Mouse (Mus musculus): Measurements from ENCODE around the gene Tor4a.
A peak's percentile ranks its signal among the peaks of the same experiment; 100 is the strongest.

The Tor4a gene

DNA sequence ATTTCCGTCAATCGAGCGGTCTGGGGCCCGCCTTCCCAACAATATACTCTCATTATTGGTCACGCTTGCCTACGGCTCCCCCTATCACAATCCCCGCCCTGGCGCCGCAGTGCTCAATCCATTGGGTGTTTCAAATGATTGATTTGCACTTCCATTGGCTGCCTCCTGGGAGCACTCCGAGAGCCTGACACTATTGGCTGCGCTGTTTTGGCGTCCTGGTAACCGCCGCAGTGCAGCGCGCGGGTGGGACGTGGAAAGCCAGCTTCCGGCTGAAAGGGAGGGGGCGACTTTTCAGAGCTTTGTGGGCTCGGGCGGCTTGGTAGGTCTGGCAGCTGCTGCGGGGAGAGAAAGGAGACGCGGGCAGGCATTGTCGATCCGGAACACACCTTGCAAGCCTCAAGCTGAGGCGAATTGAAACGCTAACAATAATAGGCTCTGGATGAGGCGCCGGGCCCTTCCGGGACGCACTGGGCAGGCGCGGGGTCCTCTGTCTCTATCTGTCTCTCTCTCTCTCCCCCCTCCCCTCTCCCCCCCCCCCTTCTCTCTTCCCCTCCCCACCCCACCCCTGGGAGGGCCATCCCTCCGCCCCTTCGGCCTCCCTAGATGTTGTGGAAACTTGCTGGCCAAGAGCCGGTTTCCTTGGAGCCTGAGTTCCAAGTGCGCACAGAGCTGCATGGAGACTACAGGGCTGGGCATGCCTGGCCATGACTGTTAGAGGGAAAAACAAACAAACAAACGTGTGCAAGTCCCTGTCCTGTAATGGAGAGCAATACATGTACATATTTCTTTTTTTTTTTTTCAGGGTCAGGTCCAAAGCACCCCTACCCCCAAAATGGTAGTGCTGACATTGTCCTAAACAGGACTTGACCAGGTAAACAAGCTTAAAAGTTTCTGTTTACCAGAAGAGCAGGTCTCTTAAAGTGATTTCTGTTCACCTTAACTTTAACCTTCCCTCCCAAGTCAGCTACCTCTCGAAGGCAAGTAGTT, 28.4 kb upstream of the Tor4a start:
- peak; percentile 100 for DNase-seq (ENCODE audit: low spot score)

DNA sequence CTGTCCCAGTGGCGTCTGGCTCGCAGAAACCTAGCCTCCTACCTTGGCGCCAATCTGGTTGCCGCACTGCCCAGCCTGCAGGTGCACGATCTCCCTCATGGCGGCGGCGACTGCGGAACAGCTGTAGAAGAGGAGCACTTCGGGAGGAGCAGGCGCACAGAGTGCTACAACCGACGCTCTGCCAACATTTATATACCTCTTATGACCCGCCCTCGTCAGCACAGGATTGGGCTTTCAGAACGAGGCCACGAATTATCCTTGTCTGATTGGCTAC, 27.7 kb upstream of the Tor4a start, which contains the start of gene Tubb4b:
Gene Tubb4b (minus strand): TSS at position 211 of the 274 bp plus-strand sequence.
- DNase-seq (ENCODE audit: low spot score) = no peak

DNA sequence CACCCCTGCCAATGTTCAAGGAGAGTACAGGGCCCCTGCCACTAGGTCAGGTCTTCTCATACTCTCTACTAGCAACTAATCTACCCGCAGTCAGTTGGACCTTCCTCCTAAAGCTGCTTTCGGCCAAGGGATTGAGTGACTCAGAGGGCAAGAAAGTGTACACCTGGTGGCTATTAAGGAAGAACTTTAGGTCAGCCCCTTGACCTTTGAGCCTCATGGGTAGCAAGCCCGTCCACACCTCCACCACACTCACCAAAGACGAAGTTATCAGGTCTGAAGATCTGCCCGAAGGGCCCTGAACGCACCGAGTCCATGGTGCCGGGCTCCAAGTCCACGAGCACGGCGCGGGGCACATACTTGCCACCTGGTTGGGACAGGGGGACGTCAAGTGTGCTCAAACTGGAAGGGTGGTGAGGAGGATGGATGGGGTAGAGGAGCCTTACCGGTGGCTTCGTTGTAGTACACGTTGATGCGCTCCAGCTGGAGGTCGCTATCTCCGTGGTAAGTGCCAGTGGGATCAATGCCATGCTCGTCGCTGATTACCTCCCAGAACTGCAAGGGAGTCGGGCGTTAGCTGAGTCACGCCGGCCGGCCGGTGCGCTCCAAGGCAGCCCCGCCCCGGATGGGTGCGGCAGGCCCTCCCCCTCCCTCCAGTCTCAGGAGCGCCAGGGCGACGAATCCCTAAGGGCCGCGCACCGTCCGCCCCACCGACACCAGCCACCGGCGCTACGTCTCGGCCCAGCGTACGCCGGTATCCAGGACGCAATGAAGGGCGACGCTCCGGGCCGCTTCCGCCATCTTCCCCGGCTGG, 27.2 kb upstream of the Tor4a start:
- DNase-seq (ENCODE audit: low spot score) = peak; percentile 63

DNA sequence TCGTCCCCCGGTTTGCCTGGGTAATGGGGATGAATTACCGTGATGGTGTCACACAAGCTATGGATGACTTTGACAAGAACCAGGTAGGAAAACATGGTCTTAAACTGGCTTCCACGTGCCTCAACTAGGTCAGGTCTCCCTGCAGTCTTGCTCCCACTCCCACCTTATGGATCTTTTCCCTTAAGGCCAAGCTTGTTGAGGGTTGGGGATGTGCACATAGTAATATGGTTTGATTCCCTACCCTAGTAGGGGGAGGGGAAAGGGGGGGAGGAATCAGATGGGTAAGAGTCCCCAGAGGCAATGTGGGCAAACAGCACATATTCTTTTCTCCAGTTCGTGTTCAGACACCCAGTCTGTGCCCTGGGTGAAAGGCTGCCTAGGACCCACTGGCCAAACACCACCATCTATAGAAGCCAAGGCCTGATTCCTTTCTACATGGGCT, 24.7 kb upstream of the Tor4a start:
- DNase-seq (ENCODE audit: low spot score) = no peak

DNA sequence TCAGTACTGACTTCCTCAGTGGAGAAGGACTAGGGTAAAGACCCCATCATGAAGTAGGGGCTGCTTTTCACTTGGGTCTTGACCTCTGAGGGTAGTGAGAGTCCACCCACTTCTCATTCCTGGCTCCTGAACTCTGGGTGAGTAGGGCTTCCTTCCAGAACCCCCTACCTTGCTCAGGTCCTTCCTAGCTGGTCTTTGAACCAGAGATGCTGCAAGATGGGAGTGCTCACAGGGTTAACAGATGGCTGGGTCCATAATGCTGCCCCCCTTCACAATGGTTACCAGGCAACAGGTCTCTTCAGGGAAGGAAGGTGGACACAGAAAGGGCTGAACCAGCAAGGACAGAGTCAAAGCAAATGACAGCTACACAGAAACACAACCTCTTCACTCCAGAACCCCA, 21.8 kb upstream of the Tor4a start, which contains the start of gene Fam166a:
Gene Fam166a (plus strand): TSS at position 301 of the 400 bp plus-strand sequence.
- DNase-seq (ENCODE audit: low spot score) = no peak

DNA sequence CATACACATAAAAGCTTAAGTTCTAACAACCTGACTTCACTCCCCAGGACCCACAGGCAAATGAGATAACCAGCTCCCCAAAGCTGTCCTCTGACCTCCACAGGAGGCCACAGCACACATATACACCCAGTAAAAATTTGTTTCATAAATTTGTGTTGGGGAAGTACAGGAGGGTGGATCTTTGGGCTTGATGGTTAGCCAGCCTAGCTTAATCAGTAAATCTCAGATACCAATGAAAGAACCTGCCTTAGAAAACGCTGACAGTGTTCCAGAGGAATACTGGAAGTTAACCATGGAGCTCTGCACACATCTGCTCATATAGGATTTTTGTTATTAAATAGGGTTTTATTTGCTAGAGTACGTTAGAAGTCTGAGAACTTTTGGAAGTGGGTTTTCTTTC, 21.0 kb upstream of the Tor4a start:
- DNase-seq (ENCODE audit: low spot score) = no peak

DNA sequence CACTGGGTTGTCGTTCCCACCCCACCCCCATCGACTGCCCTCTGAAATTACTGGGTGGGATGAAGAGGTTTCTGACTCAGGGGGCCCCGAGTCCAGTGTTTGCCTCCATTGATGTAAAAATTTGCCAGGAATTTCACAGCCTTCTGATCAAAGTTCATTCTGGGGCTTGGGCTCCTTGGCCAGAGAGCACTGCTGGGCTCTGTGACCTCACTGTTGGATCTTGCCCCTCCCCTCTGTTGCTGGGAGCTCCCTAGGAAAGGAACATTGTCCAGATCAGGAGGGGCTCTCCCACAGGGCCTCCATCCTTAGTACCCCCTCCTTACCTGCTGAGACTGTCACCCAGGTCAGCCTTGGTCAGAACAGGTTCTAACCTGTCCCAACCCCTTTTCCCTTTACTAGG, 17.8 kb upstream of the Tor4a start, which contains the start of gene Stpg3:
Gene Stpg3 (minus strand): TSS at position 194 of the 400 bp plus-strand sequence.
- no peak for DNase-seq (ENCODE audit: low spot score)

DNA sequence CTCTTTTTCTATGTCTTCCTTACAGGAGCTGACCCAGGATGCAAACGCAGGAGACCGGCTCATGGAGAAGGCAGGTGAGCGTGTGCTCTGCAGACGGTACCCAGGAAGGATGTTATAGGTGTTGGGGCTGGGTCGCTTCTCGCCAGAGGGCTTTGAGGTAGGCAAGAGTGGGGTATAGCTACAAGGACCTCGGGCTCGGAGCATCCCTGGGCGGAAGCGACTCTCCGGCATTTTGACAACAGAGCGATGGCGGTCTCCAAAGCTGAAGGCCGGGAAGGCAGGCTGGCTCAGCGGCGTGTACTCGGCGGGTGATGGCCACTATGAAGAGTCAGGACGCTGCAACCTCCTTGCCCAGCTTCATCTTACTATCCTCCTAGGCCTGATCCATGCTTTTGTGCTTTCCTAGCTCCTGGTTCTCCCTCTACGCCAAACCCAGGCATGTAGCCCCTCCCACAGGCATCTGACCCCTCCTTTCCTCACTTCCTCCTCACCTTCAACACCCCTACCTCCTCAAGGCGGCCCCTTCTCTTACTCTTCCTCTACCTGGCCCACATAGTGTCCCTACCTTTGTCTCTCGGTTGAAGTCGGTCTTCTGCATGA, 16.7 kb upstream of the Tor4a start:
- DNase-seq (ENCODE audit: low spot score) = no peak

DNA sequence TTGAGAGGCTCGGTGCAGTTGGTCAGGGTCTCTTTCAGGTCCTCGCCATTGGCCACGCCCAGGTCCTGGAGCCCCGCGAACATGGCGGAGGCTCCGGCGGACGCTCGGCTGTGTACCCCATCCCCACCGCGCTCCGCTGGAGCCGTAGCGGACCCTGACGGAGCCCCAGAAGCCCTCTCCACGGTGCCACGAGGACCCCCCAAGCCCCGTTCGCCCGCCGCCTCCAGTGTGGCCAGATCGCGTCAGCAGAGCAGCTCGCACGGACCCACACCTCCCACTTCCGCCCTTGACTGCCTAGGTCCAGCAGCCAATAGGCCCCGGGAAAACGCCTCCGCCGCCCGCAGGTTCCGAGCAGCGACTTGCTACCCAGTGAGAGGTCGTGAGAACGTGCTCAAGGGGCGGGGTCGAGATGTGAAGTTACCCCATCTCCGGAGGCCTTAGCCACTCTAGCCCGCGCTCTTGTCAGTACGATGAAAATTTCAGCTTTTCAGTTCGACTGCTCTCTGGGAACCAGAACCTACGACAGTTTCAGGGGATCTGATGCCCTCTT, 14.5 kb upstream of the Tor4a start, which contains the start of gene Nelfb:
Gene Nelfb (minus strand): TSS at position 369 of the 550 bp plus-strand sequence.
- DNase-seq (ENCODE audit: low spot score) = peak; percentile 65

DNA sequence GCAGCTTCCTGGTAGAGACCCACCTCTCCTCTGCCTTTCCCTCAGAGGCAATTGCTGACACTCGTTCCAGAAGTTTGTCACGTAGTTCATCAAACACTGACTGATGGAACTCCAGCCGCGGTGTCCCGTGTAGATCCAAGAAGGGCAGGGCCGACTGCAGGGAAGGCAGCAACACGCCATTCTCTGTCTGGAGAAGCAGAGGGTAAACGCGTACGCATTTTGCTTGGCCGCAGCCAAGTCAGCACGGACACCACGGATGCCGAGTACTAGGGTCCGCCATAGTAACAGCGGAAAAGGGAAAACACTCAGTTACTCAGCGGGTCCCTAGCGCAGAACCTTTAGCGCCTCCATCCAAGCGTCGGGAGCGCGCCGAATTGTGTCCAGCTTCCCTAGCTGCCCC, 14.0 kb upstream of the Tor4a start:
- no peak for DNase-seq (ENCODE audit: low spot score)

DNA sequence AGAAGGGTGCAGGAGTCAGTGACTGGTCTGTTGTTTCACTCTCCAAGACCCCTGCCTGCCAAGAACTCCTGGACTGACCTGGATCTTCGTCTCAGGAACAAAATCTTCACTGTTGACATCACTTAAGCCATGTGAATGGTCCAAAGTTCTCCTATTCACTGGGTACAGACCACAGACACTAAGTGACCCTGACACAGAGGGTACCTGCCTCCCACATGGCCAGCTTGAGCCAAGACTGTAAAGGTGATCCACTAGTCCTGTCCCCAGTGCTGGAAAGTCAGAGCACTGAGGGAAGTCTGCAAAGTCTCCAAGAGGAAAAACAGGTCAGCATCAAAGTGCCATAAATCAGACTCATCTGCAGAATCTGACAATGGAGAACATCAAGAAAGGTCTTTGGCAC, 10.9 kb upstream of the Tor4a start:
- no peak for DNase-seq (ENCODE audit: low spot score)

DNA sequence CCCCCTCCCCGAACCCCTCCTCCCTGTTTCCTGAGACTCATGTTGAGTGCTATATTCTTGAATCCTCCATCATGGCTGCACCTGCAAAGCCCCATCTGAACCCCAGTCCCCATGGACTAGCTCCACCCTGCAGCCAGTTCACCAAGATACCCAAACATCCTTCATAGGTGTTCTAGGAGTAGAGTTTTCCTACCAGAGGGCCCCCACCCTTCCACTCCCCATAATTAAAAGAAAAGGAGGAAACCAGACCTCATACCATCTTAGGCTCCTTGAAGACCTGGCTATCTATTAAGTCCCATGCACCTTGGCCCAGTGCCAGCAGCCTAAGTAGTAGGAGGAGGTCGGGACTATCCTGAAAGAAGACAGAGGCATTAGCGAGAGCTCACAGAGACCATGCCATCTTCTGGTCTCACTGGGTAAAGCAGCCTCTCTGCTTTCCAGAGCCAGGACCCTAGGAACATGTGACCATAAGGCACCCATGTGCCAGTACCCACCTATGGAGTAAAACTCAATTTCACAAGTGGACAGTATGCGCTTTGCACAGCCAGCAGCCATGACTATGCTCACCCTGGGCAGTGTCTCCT, 7.0 kb upstream of the Tor4a start:
- DNase-seq (ENCODE audit: low spot score) = no peak

DNA sequence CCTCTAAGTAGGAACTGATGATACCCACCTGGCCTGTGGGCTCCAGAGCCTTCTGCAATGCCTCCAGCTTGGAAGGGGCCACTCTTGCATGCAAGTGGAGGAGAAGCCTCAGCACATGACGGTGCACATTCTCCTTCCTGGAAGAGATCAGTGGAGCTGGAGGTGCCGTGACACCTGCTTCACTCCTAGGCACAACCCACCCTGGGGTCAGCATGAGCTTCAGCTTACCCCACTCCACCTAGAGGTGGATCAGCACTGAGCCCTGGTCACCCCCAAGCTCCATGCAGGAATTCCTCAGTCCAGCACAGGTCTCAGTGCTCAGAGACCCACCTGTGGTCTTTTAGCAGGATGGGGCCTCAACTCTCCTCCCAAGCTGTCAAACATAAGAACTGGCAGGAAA, 3.9 kb upstream of the Tor4a start:
- DNase-seq (ENCODE audit: low spot score) = no peak

DNA sequence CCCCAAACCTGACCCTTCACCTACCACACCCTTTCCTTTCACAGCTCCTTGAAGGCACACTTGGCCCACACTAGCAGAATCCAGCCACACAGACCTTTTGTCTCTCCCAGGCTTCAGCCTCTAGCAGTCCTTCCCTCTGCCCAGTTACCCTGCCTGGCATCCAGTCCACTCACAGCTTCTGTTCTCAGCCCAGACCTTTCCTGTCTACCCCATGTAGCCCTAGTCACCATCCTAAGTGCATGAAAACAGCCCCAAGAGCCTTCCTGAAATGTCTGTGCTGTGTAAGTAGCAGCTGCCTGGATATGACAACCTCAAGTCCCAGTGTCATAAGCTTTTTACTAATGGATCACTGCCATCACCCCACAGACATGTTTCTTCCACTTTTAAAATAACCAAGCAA, 1.3 kb upstream of the Tor4a start:
- no peak for DNase-seq (ENCODE audit: low spot score)

DNA sequence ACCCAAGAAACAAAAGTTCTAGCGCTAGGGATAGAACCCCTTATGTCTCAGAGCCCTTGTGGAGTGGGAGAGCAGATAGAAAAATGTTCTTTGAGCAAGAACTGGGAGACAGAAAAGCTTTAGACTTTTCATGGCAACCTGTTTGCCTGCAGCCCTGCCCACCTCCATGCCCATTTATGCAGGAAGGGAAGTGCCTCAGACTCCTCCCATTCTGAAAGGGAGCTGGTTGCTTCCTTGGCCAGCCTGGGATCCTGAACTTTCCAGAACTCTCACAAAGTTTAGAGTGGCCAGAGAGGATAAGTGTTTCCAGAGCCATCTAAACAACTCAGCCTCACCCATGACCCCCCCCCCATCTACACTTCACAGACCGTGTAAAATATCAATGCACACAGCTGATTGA, 505 bp upstream of the Tor4a start:
- no peak for DNase-seq (ENCODE audit: low spot score)

DNA sequence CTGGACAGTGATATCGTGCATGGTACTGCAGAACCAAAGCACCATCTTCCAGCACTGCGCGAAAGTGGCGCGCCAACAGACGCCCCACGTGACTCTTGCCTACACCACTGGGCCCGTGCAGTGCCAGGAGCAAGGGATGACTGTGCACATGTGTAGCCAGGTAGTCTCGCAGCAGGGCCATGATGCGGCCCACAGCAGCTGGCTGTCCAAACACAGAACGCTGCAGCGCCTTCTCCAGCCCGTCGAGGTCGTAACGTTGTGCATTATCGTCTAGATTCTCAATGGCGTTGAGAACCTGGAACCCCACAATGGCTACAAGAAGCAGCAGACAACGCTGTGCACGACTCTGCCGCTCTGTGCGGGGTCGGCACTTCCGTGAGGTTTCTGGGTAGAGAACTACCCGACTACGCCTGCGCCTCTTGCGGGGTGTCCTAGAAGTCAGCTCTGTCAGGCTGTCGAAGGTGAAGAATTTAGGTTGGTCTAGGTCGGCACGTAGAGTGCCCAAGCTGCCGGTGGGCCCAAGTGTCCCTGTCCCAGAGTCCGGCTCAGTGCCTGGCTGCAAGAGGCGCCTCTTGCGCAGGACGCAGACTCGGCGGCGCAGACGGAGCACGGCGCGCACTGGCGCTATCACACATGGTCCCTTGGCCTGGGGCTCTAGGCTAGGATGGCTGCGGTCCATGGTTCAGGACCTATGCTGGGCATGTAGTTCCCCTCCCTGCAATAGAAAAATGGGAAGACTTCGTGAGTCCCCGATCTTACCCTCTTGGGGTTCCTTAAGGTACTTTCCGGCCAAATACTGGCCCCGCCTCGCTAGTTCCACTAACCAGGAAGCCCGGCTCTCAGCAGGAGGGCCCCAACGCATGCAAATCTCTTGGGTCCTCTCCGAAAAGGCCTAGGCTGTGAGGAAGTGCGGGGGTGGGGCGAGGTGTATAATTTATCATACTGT, 1.2 kb downstream of the Tor4a start:
- DNase-seq (ENCODE audit: low spot score) = no peak

DNA sequence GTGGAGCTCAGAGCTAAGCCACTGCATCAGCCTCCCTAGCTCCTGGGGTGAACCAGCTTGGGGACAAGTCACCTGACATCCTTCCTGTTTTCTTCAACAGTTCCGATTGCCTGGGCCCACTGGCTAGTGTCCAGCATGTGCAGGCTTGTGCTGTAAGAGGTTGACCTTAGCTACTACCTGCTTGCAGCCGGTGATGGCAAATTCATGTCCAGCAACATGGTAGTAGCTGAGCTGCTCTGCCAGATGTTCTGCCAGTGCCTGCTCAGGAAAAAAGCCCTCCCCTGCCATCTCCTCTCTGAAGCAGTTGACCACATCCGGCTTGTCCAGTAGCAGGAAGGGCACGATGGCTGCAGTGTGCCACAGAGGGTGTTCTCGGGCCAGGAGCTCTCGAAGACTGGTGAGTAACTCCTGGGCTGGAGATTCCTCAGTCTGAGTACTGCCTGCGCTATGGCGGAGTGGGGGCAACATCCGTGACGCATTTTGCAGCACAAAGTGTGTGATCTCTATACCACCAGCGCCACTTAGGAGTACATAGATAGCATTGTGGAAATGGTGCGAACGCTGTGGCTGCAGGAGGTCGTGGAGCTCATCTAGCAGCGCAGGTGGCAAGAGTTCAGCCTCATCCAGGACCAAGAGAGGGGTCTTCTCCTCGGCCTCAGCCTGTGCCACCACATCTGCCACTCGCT, 2.1 kb downstream of the Tor4a start:
- DNase-seq (ENCODE audit: low spot score) = no peak

DNA sequence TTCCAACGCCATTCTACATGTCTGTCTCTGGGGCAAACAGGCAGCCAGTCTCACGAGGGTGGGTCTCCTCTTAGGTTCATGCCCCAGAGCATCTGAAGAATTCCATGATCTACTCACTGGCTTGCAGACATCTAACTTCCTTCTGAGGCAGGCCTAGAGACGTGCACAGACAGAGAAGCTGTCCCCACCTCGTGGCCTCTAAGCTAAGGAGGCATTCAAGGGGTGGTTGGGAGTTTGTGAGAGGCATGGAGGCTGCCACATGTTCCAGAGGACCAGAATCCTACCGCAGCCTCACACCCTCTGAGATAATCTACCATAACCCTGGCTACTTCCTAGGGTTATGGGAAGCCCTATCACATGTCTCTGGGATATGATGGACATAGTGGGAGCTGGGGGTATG, 2.7 kb downstream of the Tor4a start:
- DNase-seq (ENCODE audit: low spot score) = no peak

DNA sequence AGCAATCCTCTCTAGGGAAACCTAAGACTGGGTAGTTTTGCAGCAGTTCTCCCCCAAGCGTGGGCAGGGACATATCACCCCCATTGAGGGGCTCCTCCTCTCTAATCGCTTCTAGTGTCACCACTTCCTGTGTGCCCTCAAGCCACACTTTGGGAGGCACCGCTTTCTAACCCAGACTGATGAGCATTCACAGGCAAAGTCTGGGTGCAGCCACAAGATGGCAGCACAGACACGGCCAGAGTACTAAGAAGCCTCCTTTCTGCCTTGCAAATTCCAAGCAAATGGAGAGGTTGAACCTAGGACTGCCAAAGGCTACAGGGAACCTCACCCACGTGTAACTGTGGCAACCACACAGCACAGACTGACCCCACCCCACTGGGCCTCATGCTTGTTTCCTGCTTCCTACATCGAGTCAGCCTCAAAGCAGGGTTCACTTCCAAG, 3.3 kb downstream of the Tor4a start:
- DNase-seq (ENCODE audit: low spot score) = peak; percentile 72

DNA sequence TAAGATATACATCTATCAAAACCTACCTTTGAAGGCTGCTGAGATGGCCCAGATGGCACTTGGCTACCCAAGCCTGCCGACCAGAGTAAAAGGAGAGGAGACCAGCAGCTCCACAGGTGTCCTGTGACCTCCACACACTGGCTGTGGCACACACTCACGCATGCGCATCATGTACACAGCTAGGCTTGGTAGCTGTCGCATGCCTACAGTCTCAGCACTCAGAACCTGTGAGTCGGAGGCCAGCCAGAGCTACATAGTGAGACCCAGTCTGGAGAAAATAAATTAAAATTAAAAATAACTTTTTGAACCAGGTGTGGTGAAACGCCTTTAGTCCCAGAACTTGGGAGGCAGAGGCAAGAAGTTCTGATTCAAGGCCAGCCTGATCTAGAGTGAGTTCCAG, 8.8 kb downstream of the Tor4a start:
- no peak for DNase-seq (ENCODE audit: low spot score)

Data from left cerebral cortex, adult 11 months (tissue).